In the genomic region with DNA sequence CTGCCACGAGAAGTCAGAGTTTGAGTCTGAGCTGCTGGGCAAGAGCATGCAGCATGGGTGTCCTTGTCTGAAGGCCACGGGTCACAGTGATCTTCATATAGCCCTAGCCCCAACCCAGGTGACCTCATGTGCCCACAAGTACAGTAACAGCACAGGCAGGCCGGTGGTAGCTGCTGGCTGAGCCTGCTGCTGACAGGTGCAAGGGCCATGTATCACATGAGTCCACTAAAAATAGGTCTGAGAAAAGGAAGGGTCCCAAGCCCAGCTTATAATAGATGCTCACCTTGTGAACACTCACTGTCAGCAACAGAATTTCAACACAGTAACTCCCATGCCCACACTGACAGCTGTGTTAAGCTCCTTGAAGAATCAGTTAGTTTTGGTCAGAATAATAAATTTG, we compare ENCODE assay signal across 16 mouse cellular contexts.
DNase-seq lines count a peak whose midpoint lies in the region; ATAC-seq and TF ChIP-seq lines count a peak whose summit lies in the region.
"Had no signal": no experiment of that assay in that cellular context is flagged by ENCODE, and none has a peak within 500 bp of the region (broad histone marks: within the 10 kb centered on the region; RNA-seq: fewer than 3 reads in every experiment).

No protein-coding gene starts in this region.

- no peak overlapping the region for H3K9ac ChIP-seq in heart, adult 2 months (ENCODE audit: low read depth, low read length)
- H3K9ac ChIP-seq in heart, embryonic 16.5 days (ENCODE audit: low read length), result peak overlapping the region; percentile 38; the same call in 1 of the 2 replicates
- H3K9ac ChIP-seq in hindbrain, embryonic 14.5 days, result no peak overlapping the region
- H3K9ac ChIP-seq: forebrain, postnatal 0 days; limb, embryonic 15.5 days; neural tube, embryonic 12.5 days; stomach, embryonic 15.5 days had no signal

- H3K27ac ChIP-seq in heart, adult 2 months, result peak overlapping the region; percentile 82
- H3K27ac ChIP-seq in heart, embryonic 16.5 days (ENCODE audit: low read length), result peak overlapping the region; percentile 92
- H3K27ac ChIP-seq in hindbrain, embryonic 14.5 days, result no peak overlapping the region
- H3K27ac ChIP-seq: limb, embryonic 15.5 days; macrophage; neural tube, embryonic 12.5 days; stomach, embryonic 15.5 days had no signal

- TF ChIP-seq POLR2A in heart, adult 2 months (IDR thresholded peaks at IDR 0.05; ENCODE audit: insufficient read depth, low read depth, low read length), result no peak

- H3K4me2 ChIP-seq in heart, embryonic 16.5 days (ENCODE audit: low read depth, low read length), result peak overlapping the region; percentile 49; the same call in 1 of the 2 replicates
- H3K4me2 ChIP-seq in hindbrain, embryonic 14.5 days (replicated peaks), result no peak overlapping the region
- H3K4me2 ChIP-seq: limb, embryonic 15.5 days; neural tube, embryonic 12.5 days; stomach, embryonic 15.5 days had no signal

- peaks cover 1% of the 10 kb centered on the region for H3K4me1 ChIP-seq in heart, adult 2 months (ENCODE audit: control insufficient read depth, insufficient read depth, low read length)
- peaks cover 29% of the 10 kb centered on the region for H3K4me1 ChIP-seq in heart, embryonic 16.5 days (ENCODE audit: control insufficient read depth, insufficient read depth, low read length)
- H3K4me1 ChIP-seq in hindbrain, embryonic 14.5 days (replicated peaks; ENCODE audit: control insufficient read depth, insufficient read depth, low read length), result no peaks in the 10 kb centered on the region
- H3K4me1 ChIP-seq: limb, embryonic 15.5 days; neural tube, embryonic 12.5 days; stomach, embryonic 15.5 days had no signal

- H3K79me3 ChIP-seq in C2C12 (ENCODE audit: low read depth), result no peaks in the 10 kb centered on the region

- no peak for TF ChIP-seq CTCF in C2C12 (IDR thresholded peaks at IDR 0.05; ENCODE audit: control insufficient read depth, insufficient read depth, insufficient read length)
- no peak for TF ChIP-seq CTCF in heart, adult 2 months (IDR thresholded peaks at IDR 0.05)

- no peaks in the 10 kb centered on the region for H3K79me2 ChIP-seq in C2C12 (ENCODE audit: control insufficient read depth, insufficient read depth)
- no peaks in the 10 kb centered on the region for H3K79me2 ChIP-seq in heart, adult 2 months (replicated peaks; ENCODE audit: control insufficient read depth, insufficient read depth, low read length)

- peak; percentile 92 for ATAC-seq in heart, embryonic 16.5 days (replicated peaks; ENCODE audit: extremely low read depth, insufficient read depth, low FRiP score)
- ATAC-seq in cerebellum, adult (ENCODE audit: insufficient number of reproducible peaks, low FRiP score, low TSS enrichment), result no peak
- no peak for ATAC-seq in hindbrain, embryonic 14.5 days (ENCODE audit: low FRiP score)
- ATAC-seq: forebrain, postnatal 0 days; inflammation-experienced regulatory T-cells, adult 6 months had no signal

- H3K4me3 ChIP-seq in C2C12 (ENCODE audit: insufficient read depth, poor library complexity, severe bottlenecking), result no peak overlapping the region
- no peak overlapping the region for H3K4me3 ChIP-seq in heart, adult 2 months
- no peak overlapping the region for H3K4me3 ChIP-seq in heart, embryonic 16.5 days (ENCODE audit: low read length)
- H3K4me3 ChIP-seq in hindbrain, embryonic 14.5 days (replicated peaks; ENCODE audit: low read length), result no peak overlapping the region
- H3K4me3 ChIP-seq: limb, embryonic 15.5 days; neural tube, embryonic 12.5 days; stomach, embryonic 15.5 days had no signal

- no peaks in the 10 kb centered on the region for H3K27me3 ChIP-seq in C2C12 (ENCODE audit: control insufficient read depth, insufficient read depth, insufficient read length)
- no peaks in the 10 kb centered on the region for H3K27me3 ChIP-seq in heart, adult 2 months (ENCODE audit: control insufficient read depth, insufficient read depth, low read length)
- no peaks in the 10 kb centered on the region for H3K27me3 ChIP-seq in heart, embryonic 16.5 days (ENCODE audit: control insufficient read depth, insufficient read depth, low read length)
- no peaks in the 10 kb centered on the region for H3K27me3 ChIP-seq in hindbrain, embryonic 14.5 days (ENCODE audit: control insufficient read depth, insufficient read depth, low read length)
- H3K27me3 ChIP-seq: limb, embryonic 15.5 days; neural tube, embryonic 12.5 days; stomach, embryonic 15.5 days had no signal

- H3ac ChIP-seq in C2C12 (ENCODE audit: control insufficient read depth, insufficient read length, low read depth), result no peak overlapping the region

- WGBS in heart, adult 2 months, result 46% methylated on average over 3 of the region's 3 CpGs
- 32% methylated on average over 3 of the region's 3 CpGs for WGBS in heart, embryonic 16.5 days
- 84% methylated on average over 3 of the region's 3 CpGs for WGBS in hindbrain, embryonic 14.5 days

- intact Hi-C loops in gastrocnemius, postnatal 36 days (cut with DNase I), result no loop called here
- intact Hi-C loops in heart, adult 2 months (cut with DNase I), result loop anchor here (5.0 kb wide), 1 partner anchor 134 kb away; no protein-coding TSS in a partner anchor

- H3K36me3 ChIP-seq in C2C12 (ENCODE audit: control insufficient read depth, insufficient read depth), result no peaks in the 10 kb centered on the region
- peaks cover 2% of the 10 kb centered on the region; the same call in 1 of the 2 replicates for H3K36me3 ChIP-seq in heart, adult 2 months (ENCODE audit: control insufficient read depth, insufficient read depth, low read length)
- H3K36me3 ChIP-seq in heart, embryonic 16.5 days (ENCODE audit: control insufficient read depth, insufficient read depth), result no peaks in the 10 kb centered on the region
- no peaks in the 10 kb centered on the region for H3K36me3 ChIP-seq in hindbrain, embryonic 14.5 days (replicated peaks; ENCODE audit: control insufficient read depth, insufficient read depth)
- H3K36me3 ChIP-seq: limb, embryonic 15.5 days; neural tube, embryonic 12.5 days; stomach, embryonic 15.5 days had no signal

- no peaks in the 10 kb centered on the region for H3K9me3 ChIP-seq in heart, embryonic 16.5 days (replicated peaks; ENCODE audit: control insufficient read depth, low read length)
- H3K9me3 ChIP-seq in hindbrain, embryonic 14.5 days (ENCODE audit: control insufficient read depth, low read length), result no peaks in the 10 kb centered on the region
- H3K9me3 ChIP-seq: limb, embryonic 15.5 days; neural tube, embryonic 12.5 days; stomach, embryonic 15.5 days had no signal

- DNase-seq in gastrocnemius, adult 18-20 months (ENCODE audit: low spot score), result peak; percentile 62
- DNase-seq in gastrocnemius, postnatal 36 days, result no peak
- peak; percentile 31 to 70 for DNase-seq in heart, adult 2 months
- no peak for DNase-seq in hindbrain, embryonic 14.5 days (ENCODE audit: low spot score)
- DNase-seq in kidney, postnatal 10 days, result no peak
- DNase-seq: cerebellum, adult 2 months; forebrain, postnatal 0 days; lung, adult 18-20 months had no signal

- peak; percentile 93 for TF ChIP-seq EP300 in heart, adult 2 months (IDR thresholded peaks at IDR 0.05; ENCODE audit: insufficient read depth, low read depth, low read length)

TF ChIP-seq in C2C12, 6 proteins besides CTCF, POLR2A, EP300 and RAD21:
- TF ChIP-seq CEBPB (IDR thresholded peaks at IDR 0.05; ENCODE audit: low read depth) (no peak), MYOG (IDR thresholded peaks at IDR 0.05; ENCODE audit: control insufficient read depth, extremely low read depth, insufficient read length) (no peak), MAX (IDR thresholded peaks at IDR 0.05) (no peak), FOSL1 (IDR thresholded peaks at IDR 0.05; ENCODE audit: insufficient read depth, low read length, poor library complexity, severe bottlenecking) (no peak), USF1 (IDR thresholded peaks at IDR 0.05; ENCODE audit: low read depth) (no peak), MYOD1 (IDR thresholded peaks at IDR 0.05; ENCODE audit: control insufficient read depth, insufficient read length, low read depth) (peak; percentile 55)

Comparison
In these comparisons a context has a peak if more than half of its experiments do, and no peak if none do; other contexts are left out.
1. DNase-seq: peak in gastrocnemius, adult 18-20 months (single experiment) and heart, adult 2 months (2 of 2); none in gastrocnemius, postnatal 36 days (0 of 2), hindbrain, embryonic 14.5 days (single experiment) and kidney, postnatal 10 days (single experiment).